Mouse (Mus musculus): ENCODE measurements around the gene Gm4894. TPM values are rescaled to one million over a fixed set of nuclear protein-coding genes. Genes with fewer than 3 reads are reported as not detected.

Gene Gm4894
- total RNA-seq (2021), result not detected

- no peak for DNase-seq
- intact Hi-C loops (cut with DNase I), result no loop called here
Observed at GRCm38 (mm10) chr9:49250231-49250630, at the start of gene Gm4894. Gm4894 (plus strand) TSS chr9:49250531.

- no peak for DNase-seq
- intact Hi-C loops (cut with DNase I), result no loop called here
Observed at GRCm38 (mm10) chr9:49206331-49206730, 44.0 kb upstream of the Gm4894 start.

DNA sequence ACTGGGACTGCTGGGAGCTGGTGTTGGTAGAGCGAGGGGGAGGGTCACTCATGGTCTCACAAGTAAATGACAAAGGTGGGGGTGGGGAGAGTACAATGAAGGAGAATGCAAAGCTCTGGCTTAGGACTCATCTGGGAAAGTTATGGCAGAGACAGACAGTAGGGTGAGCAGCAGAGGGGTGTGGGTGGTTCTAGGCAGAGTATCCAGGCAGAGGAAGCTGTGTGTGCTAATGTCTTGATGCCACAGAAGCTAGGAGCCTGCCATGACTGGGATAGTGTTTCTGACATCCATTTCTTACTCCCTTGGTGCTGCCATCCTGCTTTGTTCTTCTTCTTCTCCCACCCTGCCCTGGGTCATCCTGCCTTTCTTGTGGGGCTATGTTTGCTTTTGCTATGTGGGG is 38.8 kb upstream of the Gm4894 start:
- intact Hi-C loops (cut with DNase I), result no loop called here
- DNase-seq, result no peak

- DNase-seq, result peak in 1 of 2 experiments; percentile 6
- intact Hi-C loops (cut with DNase I), result no loop called here
Observed at GRCm38 (mm10) chr9:49214734-49215133, 35.6 kb upstream of the Gm4894 start.

- DNase-seq, result no peak
- intact Hi-C loops (cut with DNase I), result no loop called here
Observed at GRCm38 (mm10) chr9:49217626-49218607, 32.4 kb upstream of the Gm4894 start.

DNA sequence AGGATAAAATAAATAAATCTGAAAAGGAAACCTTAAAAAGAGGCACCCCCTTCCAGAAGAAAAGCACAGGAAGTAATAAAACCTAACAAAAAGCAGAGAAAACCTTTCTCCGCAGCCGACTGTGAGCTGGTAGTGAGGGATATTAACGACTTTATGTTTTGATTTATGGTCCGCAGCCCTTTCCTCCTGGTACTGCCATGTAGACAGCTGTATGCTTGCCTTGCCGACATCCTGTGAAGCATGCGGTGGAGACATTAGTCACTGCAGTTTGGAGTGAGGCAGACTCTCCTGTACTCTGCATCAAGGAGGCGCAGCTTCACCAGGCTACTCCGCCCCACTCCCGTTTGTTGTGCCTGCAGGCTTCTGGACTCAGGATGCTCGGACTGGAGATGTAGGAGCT is 25.8 kb upstream of the Gm4894 start:
- DNase-seq, result no peak
- intact Hi-C loops (cut with DNase I), result no loop called here

DNA sequence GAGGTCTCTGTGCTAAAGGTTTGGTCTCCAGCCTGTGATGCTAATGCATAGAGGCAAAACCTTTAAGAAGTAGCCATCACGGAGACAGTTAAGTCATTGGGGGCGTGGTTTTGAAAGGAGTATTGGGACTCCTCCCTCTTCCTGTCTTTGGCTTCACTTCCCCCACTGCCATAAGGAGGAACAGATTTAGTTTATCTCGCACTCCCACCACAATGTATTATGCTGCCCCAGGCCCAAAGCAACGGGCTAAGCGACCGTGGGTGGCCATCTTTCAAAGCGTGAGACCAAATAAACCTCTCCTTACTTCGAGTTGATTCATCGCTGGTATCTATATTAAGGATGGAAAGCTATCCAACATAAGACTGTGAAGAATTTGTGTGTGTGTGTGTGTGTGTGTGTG is 22.9 kb upstream of the Gm4894 start:
- intact Hi-C loops (cut with DNase I), result no loop called here
- DNase-seq, result no peak

DNA sequence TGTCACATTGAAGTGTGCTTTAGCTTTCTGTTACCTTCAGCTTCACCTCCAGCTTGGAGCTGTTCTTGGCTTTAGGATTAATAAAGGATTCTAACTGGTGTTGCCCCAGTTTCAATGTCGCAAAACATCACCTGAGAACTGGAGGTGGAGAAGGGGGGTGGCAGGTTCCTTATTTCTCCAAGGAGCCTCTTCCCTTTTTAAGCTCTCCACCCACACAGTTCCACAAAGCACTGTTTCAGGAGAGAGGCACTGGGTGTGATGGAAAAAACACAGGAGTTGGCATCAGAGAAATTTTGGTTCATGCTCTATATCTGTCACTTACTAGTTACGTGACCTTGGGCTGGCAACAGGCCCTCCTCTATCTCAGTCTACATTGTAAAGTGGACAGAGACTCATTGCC is 21.3 kb upstream of the Gm4894 start:
- DNase-seq, result no peak

GRCm38 (mm10) chr9:49246839-49247238 is 3.5 kb upstream of the Gm4894 start:
- peak; percentile 66 to 81 for DNase-seq
- intact Hi-C loops (cut with DNase I), result loop anchor here (1.0 to 10.0 kb wide), 3 partner anchors 165 to 928 kb away; partner anchors contain the start of gene Tmprss5

More for the DNA sequence above, 21.3 kb upstream of the Gm4894 start:
- intact Hi-C loops (cut with DNase I), result no loop called here

DNA sequence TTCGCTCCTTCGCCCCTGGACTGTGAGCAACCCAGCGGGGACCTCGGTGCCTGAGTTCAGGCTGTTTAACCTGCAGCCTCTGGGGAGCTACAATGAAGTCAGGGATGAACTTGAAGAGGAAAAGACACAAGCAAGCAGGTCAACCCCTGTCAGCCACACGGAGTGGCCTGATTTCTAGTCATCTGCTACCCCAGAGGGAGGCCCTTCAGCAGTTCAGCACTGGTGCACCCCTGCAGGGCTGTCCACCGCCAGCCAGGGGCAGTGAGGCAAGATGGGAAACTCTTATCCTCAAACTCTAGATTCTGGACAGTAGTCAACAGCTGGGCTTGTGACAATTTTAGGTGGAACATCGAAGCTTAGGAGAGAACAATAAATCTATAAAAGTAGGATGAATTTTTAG is 18.6 kb downstream of the Gm4894 start:
- DNase-seq, result no peak
- intact Hi-C loops (cut with DNase I), result no loop called here

DNA sequence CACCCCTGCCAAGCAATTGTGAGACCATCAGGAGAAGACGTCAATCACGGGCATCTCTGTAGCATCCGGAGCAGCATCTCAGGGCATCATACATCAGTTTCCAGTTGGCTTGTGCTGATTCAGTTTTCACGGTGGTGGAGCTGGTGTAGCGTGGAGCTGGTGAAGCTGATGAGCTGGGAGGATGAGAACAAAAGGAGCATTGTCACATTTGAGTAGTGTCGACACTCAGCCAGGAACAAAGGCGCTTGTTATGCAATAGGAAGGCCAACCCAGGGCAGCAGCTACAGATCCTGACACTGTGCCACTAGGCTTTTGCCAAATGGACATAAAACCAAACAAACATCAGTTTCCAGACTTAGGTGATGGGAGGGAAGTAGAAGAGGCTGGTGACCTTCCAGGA is 23.2 kb downstream of the Gm4894 start:
- no peak for DNase-seq
- intact Hi-C loops (cut with DNase I), result no loop called here

DNA sequence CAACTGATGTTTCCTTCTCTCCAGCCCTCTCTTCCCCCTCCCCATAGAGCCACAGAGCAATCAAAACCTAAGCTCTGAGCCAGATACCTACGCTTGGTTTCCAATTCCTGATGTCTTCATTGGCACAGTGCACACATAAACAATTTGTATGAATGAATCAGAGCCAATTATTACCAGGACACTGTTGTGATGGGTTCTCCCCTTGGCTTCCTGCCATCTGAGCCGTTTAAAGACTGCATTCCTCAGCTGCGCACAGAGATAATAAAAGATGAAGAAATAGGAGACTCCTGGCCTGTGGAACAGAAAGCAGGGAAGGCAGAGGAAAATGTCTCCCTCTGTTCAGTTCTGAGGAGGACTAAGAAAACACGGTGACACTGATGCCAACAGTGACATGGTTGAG is 25.6 kb downstream of the Gm4894 start:
- intact Hi-C loops (cut with DNase I), result no loop called here
- DNase-seq, result no peak

DNA sequence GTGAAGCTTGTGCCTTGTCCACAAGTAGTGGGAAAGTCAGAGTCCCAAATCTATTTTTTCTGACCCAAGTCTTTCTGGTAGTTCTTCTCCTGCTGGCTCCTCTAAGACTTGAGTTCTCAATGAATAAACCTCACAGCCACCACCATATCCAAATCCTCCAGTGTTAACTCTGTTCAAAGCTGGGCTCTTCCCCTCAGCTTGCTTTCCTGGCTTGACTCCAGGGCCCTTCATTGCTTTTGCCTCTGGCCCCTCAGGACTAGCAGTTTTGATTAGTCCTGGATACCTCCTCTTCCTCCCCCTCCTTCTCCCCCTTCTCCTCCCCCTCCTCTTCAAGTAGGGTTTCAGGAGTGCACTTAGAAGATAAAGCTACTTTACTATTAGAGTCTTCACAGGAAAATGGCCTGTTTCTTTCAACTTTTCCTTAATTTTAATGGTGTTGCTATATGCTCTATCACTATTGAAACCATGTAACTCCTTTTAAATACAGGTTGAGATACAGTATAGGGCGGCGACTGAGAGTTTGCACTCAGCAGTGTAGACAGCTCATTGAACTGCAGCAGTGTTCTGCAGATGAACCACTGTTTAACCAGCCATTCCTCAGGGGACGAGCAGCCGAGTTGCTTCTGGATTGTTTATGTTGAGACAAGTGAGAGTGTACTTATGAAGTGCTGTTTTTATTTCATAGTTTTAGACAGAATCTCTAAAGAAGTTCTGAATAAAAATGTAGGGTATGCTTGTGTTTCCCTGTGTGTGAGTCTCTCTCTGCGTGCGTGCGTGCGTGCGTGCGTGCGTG is 26.4 kb downstream of the Gm4894 start:
- intact Hi-C loops (cut with DNase I), result no loop called here
- no peak for DNase-seq

GRCm38 (mm10) chr9:49295101-49295500 is 44.8 kb downstream of the Gm4894 start:
- no peak for DNase-seq
- intact Hi-C loops (cut with DNase I), result no loop called here

DNA sequence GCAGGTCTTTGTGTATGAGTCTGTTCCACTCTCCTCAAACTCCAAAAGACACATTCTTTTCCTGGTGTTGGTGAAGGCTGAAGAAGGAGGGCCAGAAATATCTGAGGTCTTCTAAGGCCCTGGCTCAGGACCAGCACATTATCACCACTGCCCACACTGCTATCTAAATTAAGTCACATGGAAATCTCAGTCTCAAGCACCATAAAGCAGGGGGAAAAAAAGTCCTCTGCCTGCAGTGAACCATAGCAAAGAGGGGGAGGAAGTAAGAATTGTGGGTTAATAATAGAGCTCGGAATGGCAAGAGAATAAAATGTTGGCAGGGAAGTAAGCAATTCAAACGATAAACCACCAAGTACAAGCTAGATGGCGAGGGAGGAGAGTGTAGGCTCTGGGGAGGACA is 57.2 kb downstream of the Gm4894 start:
- intact Hi-C loops (cut with DNase I), result no loop called here
- peak; percentile 30 to 31 for DNase-seq

DNA sequence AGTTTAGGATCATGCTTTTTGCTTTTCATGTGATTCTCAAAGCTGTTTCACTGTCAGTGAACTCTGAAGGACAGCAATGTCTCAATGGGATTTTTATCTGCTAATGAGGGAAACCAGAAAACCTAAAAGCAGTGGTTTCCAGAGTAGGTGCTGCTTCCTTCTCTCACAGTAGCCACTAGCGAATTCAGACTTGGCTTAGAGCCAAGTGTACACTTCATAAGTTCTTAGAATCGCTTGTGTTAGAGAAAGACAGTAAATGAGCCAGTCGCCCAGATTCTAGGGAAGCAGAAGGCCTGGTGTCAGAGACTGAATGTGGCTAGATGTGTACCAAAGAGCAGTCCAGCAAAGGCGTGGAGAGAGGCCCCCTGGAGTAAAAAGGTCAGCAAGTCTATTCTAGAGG is 60.5 kb downstream of the Gm4894 start:
- intact Hi-C loops (cut with DNase I), result no loop called here
- DNase-seq, result no peak

- no peak for DNase-seq
- intact Hi-C loops (cut with DNase I), result no loop called here
Observed at GRCm38 (mm10) chr9:49318638-49319037, 68.3 kb downstream of the Gm4894 start.

Other genes starting within 250 kb of the Gm4894 start
- gene Zw10, start 194.9 kb upstream of the Gm4894 start, total RNA-seq (2021), result 10 to 100 TPM; 12.1 to 12.4 TPM
- under 1 TPM in 1 of 2 experiments, not detected in 1; 0.14 TPM for gene Tmprss5, start 169.3 kb upstream of the Gm4894 start, total RNA-seq (2021)
- gene Drd2, start 90.1 kb downstream of the Gm4894 start, total RNA-seq (2021), result 1 to 10 TPM in 1 of 2 experiments, under 1 TPM in 1; 0.91 to 1.2 TPM
- gene Ankk1, start 176.5 kb downstream of the Gm4894 start, total RNA-seq (2021), result not detected
- 10 to 100 TPM in 1 of 2 experiments, 1 to 10 TPM in 1; 8.8 to 10.9 TPM for gene Ttc12, start 235.7 kb downstream of the Gm4894 start, total RNA-seq (2021)

All from heart, postnatal 10 days (tissue).